Mouse (Mus musculus) intestine, embryonic 14.5 days (tissue): ENCODE measurements at regions not wholly inside any gene's neighbourhood (a gene's known extent, or its start where the extent isn't known, plus 50 kb on each side); places are given as distances from the start of the nearest gene placed in this dataset.

Experiments used
- ATAC-seq: fragments of 200-750 bp; cut with Nextera tagmentation; replicated peaks from 2 replicates; pipeline ENCODE4 v1.8.0; 2017; ENCODE audit warnings: low read depth, moderate number of reproducible peaks, moderate TSS enrichment, moderate library complexity; ENCODE audit not compliant: low FRiP score, low TSS enrichment
- DNase-seq: peaks from one replicate; pipeline ENCODE4 v3.0.0-alpha.2; 2018; ENCODE audit warnings: low spot score
- H3K27ac ChIP-seq: fragments of 300-500 bp; sonication (generic); 2 replicates; pipeline ENCODE4 v1.5.1; 2014; ENCODE audit warnings: low read depth, mild to moderate bottlenecking, control low read depth
- H3K27me3 ChIP-seq: fragments of 300-500 bp; sonication (generic); replicated peaks from 2 replicates; pipeline ENCODE4 v1.6.1; 2014; ENCODE audit warnings: low read length, control low read depth; ENCODE audit not compliant: control insufficient read depth, insufficient read depth
- H3K36me3 ChIP-seq: fragments of 300-500 bp; sonication (generic); 2 replicates; pipeline ENCODE4 v1.6.1; 2014; ENCODE audit warnings: low read length, control low read depth; ENCODE audit not compliant: control insufficient read depth, insufficient read depth
- H3K4me1 ChIP-seq: fragments of 300-500 bp; sonication (generic); replicated peaks from 2 replicates; pipeline ENCODE4 v1.6.1; 2014; ENCODE audit warnings: low read length, control low read depth, mixed read lengths; ENCODE audit not compliant: control insufficient read depth, insufficient read depth
- H3K4me2 ChIP-seq: fragments of 300-500 bp; sonication (generic); 2 replicates; pipeline ENCODE4 v1.6.1; 2014; ENCODE audit warnings: low read length
- H3K4me3 ChIP-seq: fragments of 300-500 bp; sonication (generic); 2 replicates; pipeline ENCODE4 v1.5.1; 2014; ENCODE audit warnings: low read depth, low read length, control low read depth, mixed read lengths
- H3K9ac ChIP-seq: fragments of 300-500 bp; sonication (generic); 2 replicates; pipeline ENCODE4 v1.6.1; 2014; ENCODE audit warnings: mild to moderate bottlenecking, low read length
- H3K9me3 ChIP-seq: fragments of 300-500 bp; sonication (generic); 2 replicates; pipeline ENCODE4 v1.6.1; 2016; ENCODE audit warnings: low read length, control low read depth; ENCODE audit not compliant: control insufficient read depth
- WGBS: fragments of 180-500 bp; shearing (Covaris S2); extraction: QIAGEN DNeasy Blood & Tissue Kit; methylation state at CpG from one replicate; pipeline ENCODE4 v1.1.7; 2014; 5-methylcytosine and 5-hydroxymethylcytosine counted together

DNA sequence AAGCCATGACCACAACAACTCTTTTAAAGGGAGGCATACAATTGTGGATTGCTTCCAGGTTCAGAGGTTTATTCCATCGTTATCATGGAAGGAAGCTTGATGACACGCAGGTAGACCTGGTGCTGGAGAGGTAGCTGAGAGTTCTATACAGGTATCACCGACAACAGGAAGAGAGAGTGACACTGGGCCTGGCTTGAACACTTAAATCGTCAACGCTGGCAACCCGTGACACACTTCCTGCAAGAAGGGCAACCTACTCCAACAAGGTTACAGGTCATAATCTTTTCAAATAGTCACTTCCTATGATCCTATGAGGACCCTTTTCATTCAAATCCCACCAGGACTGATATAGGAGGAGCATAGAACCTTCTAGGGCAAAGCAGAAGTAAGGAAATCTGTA, 155.6 kb downstream of the Adamts15 start:
- Histone ChIP-seq H3K9ac (no peak overlapping the region), H3K36me3 (no peaks in the 10 kb centered on the region), H3K27ac (no peak overlapping the region), H3K4me1 (peaks cover 18% of the 10 kb centered on the region), H3K4me2 (no peak overlapping the region), H3K9me3 (no peaks in the 10 kb centered on the region), H3K4me3 (no peak overlapping the region), H3K27me3 (no peaks in the 10 kb centered on the region)
- DNase-seq (no peak), ATAC-seq (no peak)
- WGBS: 96% methylated on average over 6 of the region's 6 CpGs

DNA sequence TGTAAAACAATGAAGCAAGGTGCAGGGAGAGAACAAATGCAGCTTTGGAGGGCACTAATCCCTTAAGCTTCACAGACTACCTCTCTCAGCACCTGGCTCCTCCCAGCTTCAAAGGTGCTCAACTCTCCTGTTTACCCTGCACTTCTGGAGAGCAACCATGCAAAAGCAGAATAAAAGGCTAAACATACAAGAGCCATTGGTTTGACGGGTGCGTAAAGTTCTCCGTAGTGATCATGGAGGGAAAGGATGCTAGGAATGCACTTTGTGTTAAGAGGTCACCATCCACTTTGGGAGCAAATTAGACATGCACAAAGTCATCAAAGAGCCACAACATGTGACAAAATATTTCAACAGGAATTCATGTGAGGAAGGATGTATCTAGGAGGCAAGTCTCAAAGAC, 156.1 kb downstream of the Adamts15 start:
- ATAC-seq: no peak
- no peak overlapping the region for H3K4me3 ChIP-seq

DNA sequence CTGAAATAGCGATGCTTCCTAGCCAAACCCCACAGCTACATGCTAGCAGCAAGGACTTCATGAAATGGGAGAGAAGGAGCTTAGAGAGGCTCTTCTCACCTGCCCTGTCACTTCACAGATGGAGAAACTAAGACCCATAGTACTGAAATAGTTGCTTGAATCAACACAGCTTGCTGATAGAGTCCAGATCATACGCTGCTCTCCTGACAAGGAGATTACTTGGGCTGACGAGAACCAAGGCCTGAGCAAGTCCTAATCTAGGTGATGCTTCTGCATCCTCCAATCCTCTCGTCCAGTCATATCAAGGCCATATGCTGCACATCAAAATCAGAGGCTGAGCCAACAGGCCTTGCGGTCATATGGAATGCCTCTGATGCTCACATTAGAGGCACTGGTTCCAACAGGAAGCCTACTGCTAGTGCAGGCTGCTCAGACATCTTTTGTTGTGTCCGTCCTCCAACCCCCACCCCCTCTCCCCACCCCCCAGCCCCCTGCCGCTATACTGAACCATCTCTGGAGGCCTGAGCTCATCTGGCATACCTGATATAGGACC, 157.2 kb downstream of the Adamts15 start:
- Histone ChIP-seq H3K36me3 (no peaks in the 10 kb centered on the region), H3K9me3 (no peaks in the 10 kb centered on the region), H3K27me3 (no peaks in the 10 kb centered on the region), H3K4me1 (peaks cover 13% of the 10 kb centered on the region), H3K9ac (no peak overlapping the region), H3K4me2 (no peak overlapping the region), H3K4me3 (no peak overlapping the region), H3K27ac (no peak overlapping the region)
- 58% methylated on average over 7 of the region's 7 CpGs for WGBS
- ATAC-seq: peak; percentile 57; the same call in 1 of the 2 replicates
- no peak for DNase-seq

More for the DNA sequence above, 156.1 kb downstream of the Adamts15 start:
- H3K27me3 ChIP-seq: no peaks in the 10 kb centered on the region
- no peak overlapping the region for H3K9ac ChIP-seq
- no peak overlapping the region for H3K27ac ChIP-seq
- no peak overlapping the region for H3K4me2 ChIP-seq
- peaks cover 18% of the 10 kb centered on the region for H3K4me1 ChIP-seq
- no peaks in the 10 kb centered on the region for H3K36me3 ChIP-seq
- H3K9me3 ChIP-seq: no peaks in the 10 kb centered on the region
- 80% methylated on average over 3 of the region's 3 CpGs for WGBS
- no peak for DNase-seq

DNA sequence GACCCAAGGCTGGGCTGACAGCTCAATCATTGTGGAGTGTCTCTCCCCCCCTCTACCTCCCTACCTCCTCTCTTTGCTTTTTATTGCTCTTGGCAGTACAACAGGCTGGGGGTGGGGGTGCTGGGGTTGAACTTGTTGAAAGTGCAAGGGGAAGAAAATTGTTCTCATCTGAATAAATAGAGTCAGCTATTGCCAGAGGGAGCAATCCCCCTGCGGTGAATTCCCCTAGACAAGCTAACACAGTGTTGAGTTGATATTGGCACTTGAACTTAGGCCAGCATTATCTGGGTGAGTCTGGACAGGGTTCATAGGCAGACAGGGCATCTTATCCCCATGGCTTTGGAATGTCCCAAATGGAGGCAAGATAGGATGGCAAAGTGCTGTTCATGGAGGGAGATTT, 159.3 kb downstream of the Adamts15 start:
- H3K36me3 ChIP-seq: no peaks in the 10 kb centered on the region
- no peaks in the 10 kb centered on the region for H3K9me3 ChIP-seq
- no peak overlapping the region for H3K4me3 ChIP-seq
- no peak overlapping the region for H3K27ac ChIP-seq
- H3K4me2 ChIP-seq: no peak overlapping the region
- H3K27me3 ChIP-seq: no peaks in the 10 kb centered on the region
- 80% methylated on average over 1 of the region's 1 CpGs for WGBS
- no peaks in the 10 kb centered on the region for H3K4me1 ChIP-seq
- no peak for ATAC-seq
- H3K9ac ChIP-seq: no peak overlapping the region
- DNase-seq: no peak

DNA sequence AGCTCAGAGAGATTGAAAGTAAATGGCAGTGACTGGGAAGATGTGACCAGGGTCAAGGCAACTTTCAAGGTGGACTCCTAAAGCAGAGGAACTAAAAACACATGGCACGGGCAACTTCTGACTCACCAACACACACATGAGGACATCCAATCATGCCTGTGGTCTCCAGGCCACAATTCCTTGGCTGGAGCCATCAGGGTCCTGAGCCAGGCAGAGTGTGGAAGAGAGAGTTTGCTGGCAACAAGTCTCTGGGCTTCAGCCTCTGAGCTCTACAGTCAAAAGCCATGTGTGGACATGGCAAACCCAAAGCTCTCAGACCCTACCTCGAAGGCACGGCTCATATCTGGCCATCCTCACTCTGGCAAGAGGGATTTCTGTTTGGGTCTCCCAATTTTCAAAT, 164.1 kb downstream of the Adamts15 start:
- Histone ChIP-seq H3K27ac (no peak overlapping the region), H3K9ac (no peak overlapping the region), H3K4me3 (no peak overlapping the region), H3K4me2 (no peak overlapping the region), H3K36me3 (no peaks in the 10 kb centered on the region), H3K27me3 (no peaks in the 10 kb centered on the region), H3K9me3 (no peaks in the 10 kb centered on the region), H3K4me1 (no peaks in the 10 kb centered on the region)
- 95% methylated on average over 3 of the region's 3 CpGs for WGBS
- no peak for DNase-seq
- ATAC-seq: no peak

DNA sequence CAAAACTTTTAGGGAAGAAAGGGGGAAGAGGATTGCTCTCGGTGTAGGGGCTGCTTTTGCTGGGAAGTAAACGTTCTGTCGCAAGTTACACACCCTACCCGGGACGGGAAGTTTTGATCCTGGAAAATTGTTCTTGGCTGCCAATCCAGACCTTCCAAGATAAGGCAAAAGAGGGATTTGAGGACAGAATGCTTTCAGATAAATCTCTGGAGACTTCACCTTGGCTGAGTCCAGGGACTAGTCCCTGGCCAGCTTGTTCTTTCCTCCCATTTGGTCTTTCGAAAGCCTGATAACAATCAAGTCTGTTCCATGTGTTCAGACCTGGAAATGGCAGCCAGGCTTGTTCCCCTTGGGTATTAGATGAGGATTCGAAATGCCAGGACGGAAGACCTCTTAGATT, 164.8 kb downstream of the Adamts15 start:
- Histone ChIP-seq H3K36me3 (no peaks in the 10 kb centered on the region), H3K4me1 (no peaks in the 10 kb centered on the region), H3K4me2 (no peak overlapping the region), H3K27ac (no peak overlapping the region), H3K9ac (no peak overlapping the region), H3K4me3 (no peak overlapping the region), H3K9me3 (no peaks in the 10 kb centered on the region), H3K27me3 (no peaks in the 10 kb centered on the region)
- ATAC-seq (no peak), DNase-seq (no peak)
- WGBS: 84% methylated on average over 8 of the region's 8 CpGs

DNA sequence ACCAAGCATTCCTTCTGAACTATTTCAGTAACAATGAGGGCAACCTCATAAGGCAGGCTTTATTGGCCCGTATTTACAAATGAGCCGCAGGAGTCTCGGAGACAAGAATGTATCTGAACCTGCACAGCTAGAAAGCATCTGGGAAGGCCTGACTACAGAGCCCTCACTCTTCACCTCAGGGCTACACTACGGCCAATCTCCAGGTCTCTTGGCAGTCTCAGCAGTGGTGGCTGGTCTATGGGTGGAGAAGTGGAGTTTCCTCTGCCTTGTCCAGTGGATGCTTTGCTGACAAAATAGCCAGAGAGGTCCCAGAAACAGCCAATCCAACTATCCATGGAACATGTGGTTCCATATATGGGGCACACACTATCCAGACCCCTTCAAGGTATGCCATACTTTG, 165.5 kb downstream of the Adamts15 start:
- Histone ChIP-seq H3K27me3 (no peaks in the 10 kb centered on the region), H3K9me3 (no peaks in the 10 kb centered on the region), H3K4me3 (no peak overlapping the region), H3K36me3 (no peaks in the 10 kb centered on the region), H3K27ac (no peak overlapping the region), H3K9ac (no peak overlapping the region), H3K4me2 (no peak overlapping the region), H3K4me1 (no peaks in the 10 kb centered on the region)
- ATAC-seq (no peak), DNase-seq (no peak)
- WGBS: 88% methylated on average over 4 of the region's 4 CpGs

DNA sequence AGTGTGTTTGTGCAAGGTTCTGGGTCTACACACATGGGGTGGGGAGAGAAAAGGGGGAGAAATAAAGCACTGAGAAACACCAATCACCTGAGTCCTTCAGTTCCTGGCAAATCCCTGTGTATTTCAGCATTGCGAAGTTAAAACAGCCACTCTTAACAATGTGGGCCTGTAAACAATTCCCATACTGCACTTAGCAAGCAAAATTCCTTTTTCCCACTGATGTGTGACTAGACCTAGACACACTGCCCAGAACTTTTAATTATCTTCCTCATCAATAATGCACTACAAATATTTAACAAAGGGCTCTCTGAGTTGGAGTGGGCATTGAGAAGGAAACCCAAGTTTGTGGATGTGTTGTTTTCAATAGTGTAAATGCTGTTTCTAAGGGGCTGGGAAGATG, 166.7 kb downstream of the Adamts15 start:
- H3K4me2 ChIP-seq: no peak overlapping the region
- H3K27me3 ChIP-seq: no peaks in the 10 kb centered on the region
- no peaks in the 10 kb centered on the region for H3K4me1 ChIP-seq
- no peaks in the 10 kb centered on the region for H3K36me3 ChIP-seq
- H3K9me3 ChIP-seq: no peaks in the 10 kb centered on the region
- no peak overlapping the region for H3K9ac ChIP-seq
- H3K4me3 ChIP-seq: no peak overlapping the region
- no peak for DNase-seq
- no peak for ATAC-seq
- 80% methylated on average over 1 of the region's 1 CpGs for WGBS
- H3K27ac ChIP-seq: no peak overlapping the region

DNA sequence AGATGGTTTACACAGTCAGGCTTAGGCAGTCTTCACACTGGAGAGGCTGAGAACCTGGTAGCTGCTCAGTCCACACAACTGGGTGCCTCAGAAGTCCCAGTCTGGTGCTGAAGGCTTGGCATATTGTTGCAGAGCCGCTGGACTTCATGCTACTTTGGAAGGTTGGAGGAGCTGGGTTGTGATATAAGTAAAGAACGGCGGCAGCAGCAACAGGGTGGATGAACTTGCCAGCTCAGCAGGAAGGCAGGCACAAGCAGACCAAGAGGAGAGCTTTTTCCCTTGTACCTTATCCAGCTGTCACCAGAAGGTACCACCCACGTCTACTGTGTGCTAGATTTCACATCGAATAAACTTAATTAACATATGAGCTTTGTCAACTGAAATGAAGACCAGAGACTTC, 167.4 kb downstream of the Adamts15 start:
- WGBS: 92% methylated on average over 5 of the region's 5 CpGs
- H3K27ac ChIP-seq: no peak overlapping the region
- no peaks in the 10 kb centered on the region for H3K4me1 ChIP-seq
- H3K4me3 ChIP-seq: no peak overlapping the region
- no peak overlapping the region for H3K4me2 ChIP-seq
- H3K36me3 ChIP-seq: no peaks in the 10 kb centered on the region
- ATAC-seq (no peak), DNase-seq (no peak)
- H3K9ac ChIP-seq: no peak overlapping the region
- H3K27me3 ChIP-seq: no peaks in the 10 kb centered on the region
- H3K9me3 ChIP-seq: no peaks in the 10 kb centered on the region
